8 mouse cellular contexts compared by ENCODE assay signal in the genomic region with DNA sequence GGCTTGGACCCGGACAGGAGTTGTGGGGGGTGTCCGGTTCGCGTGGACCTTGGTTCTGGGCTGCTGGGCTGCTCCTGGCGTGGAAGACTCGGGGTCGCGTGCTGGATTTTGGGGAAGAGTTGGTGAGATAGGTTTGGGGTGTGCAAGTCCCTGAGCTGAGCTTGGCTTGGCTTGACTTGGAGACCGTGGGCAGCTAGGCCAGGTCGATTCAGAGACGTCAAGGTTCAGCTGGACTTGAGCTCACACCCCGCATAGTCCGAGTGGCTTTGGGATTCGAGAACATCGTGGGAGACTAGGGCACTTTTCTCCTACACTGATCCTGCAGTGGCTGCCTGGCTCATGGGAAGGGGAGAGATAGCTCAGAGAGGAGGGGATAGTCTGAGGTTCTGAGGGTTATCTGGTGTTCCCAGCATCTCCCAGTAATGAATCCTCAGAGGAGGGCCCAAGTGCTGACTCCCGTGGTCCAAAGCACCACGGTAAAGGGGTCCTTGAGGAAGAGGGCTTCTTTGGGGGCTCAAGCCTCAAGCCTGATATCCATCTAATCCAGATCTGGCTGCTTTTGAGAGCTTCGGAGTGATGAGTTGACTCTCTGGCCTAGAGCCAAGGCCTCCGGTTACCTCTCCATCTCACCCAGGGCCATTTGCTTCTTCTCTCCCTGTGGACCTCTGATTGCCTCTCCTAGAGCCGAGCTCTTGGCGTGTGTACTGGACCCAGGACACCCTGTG. TPM values are rescaled to one million over a fixed set of nuclear protein-coding genes. Genes with fewer than 3 reads are reported as not detected.
DNase-seq lines count a peak whose midpoint lies in the region; ATAC-seq lines count a peak whose summit lies in the region.

No protein-coding gene starts in this region.

- peak overlapping the region; percentile 68 for H3K4me3 ChIP-seq in kidney, embryonic 14.5 days (ENCODE audit: low read length)
- peak overlapping the region; percentile 77 for H3K4me3 ChIP-seq in forebrain, embryonic 10.5 days
- H3K4me3 ChIP-seq in liver, embryonic 11.5 days (ENCODE audit: low read depth, low read length), result peak overlapping the region; percentile 77

- H3K27me3 ChIP-seq in kidney, embryonic 14.5 days (ENCODE audit: control insufficient read depth, insufficient read depth, low read length), result no peaks in the 10 kb centered on the region
- H3K27me3 ChIP-seq in forebrain, embryonic 10.5 days (ENCODE audit: poor library complexity, severe bottlenecking), result peaks cover 12% of the 10 kb centered on the region
- H3K27me3 ChIP-seq in liver, embryonic 11.5 days (replicated peaks; ENCODE audit: control insufficient read depth, insufficient read depth, low read length), result peaks cover 34% of the 10 kb centered on the region

- no peak for DNase-seq in kidney, adult 11 months
- DNase-seq in adrenal gland, postnatal 36 days, result peak; percentile 68 to 81
- DNase-seq in forebrain, embryonic 10.5 days (ENCODE audit: extremely low spot score, low spot score), result no peak
- DNase-seq in liver, embryonic 11.5 days (ENCODE audit: low spot score), result no peak
- DNase-seq in testis, postnatal 14 days (ENCODE audit: low spot score), result no peak
- DNase-seq in thymus, postnatal 25 days, result no peak
- no peak for DNase-seq in urinary bladder, postnatal 10 days (ENCODE audit: low spot score)

- H3K9me3 ChIP-seq in kidney, embryonic 14.5 days (ENCODE audit: control insufficient read depth, low read length), result no peaks in the 10 kb centered on the region
- no peaks in the 10 kb centered on the region for H3K9me3 ChIP-seq in forebrain, embryonic 10.5 days
- no peaks in the 10 kb centered on the region for H3K9me3 ChIP-seq in liver, embryonic 11.5 days (ENCODE audit: control insufficient read depth, low read length)

- peak overlapping the region; percentile 70 for H3K4me2 ChIP-seq in kidney, embryonic 14.5 days (replicated peaks; ENCODE audit: low read depth, low read length)
- H3K4me2 ChIP-seq in liver, embryonic 11.5 days, result peak overlapping the region; percentile 90

- peaks cover 38% of the 10 kb centered on the region for H3K4me1 ChIP-seq in kidney, embryonic 14.5 days (ENCODE audit: control insufficient read depth, insufficient read depth, low read length)
- peaks cover 64% of the 10 kb centered on the region for H3K4me1 ChIP-seq in forebrain, embryonic 10.5 days
- H3K4me1 ChIP-seq in liver, embryonic 11.5 days (replicated peaks; ENCODE audit: control insufficient read depth, insufficient read depth, low read length), result peaks cover 50% of the 10 kb centered on the region

- H3K27ac ChIP-seq in kidney, embryonic 14.5 days (ENCODE audit: low read depth, low read length), result no peak overlapping the region
- H3K27ac ChIP-seq in forebrain, embryonic 10.5 days, result peak overlapping the region; percentile 87
- H3K27ac ChIP-seq in liver, embryonic 11.5 days (ENCODE audit: low read depth, low read length), result peak overlapping the region; percentile 58

- no peaks in the 10 kb centered on the region for H3K36me3 ChIP-seq in kidney, embryonic 14.5 days (ENCODE audit: control insufficient read depth, insufficient read depth, low read length)
- H3K36me3 ChIP-seq in forebrain, embryonic 10.5 days (replicated peaks), result no peaks in the 10 kb centered on the region
- H3K36me3 ChIP-seq in liver, embryonic 11.5 days (ENCODE audit: control insufficient read depth, insufficient read depth, low read length), result no peaks in the 10 kb centered on the region

- WGBS in kidney, embryonic 14.5 days, result 10% methylated on average over 21 of the region's 21 CpGs
- WGBS in forebrain, embryonic 10.5 days, result 21% methylated on average over 21 of the region's 21 CpGs
- 19% methylated on average over 21 of the region's 21 CpGs for whole genome bisulfite sequencing in liver, embryonic 11.5 days

- peak overlapping the region; percentile 69 for H3K9ac ChIP-seq in kidney, embryonic 14.5 days (ENCODE audit: low read depth, low read length)
- peak overlapping the region; percentile 77 for H3K9ac ChIP-seq in liver, embryonic 11.5 days (ENCODE audit: low read depth, low read length)

- no peak for ATAC-seq in kidney, embryonic 14.5 days (ENCODE audit: low FRiP score, low TSS enrichment)
- ATAC-seq in liver, embryonic 11.5 days (replicated peaks; ENCODE audit: low FRiP score), result peak; percentile 9

RNA-seq across cellular contexts. Expression of a gene that starts 0.6 kb away (rescaled TPM):
- 35.0 and 69.0 TPM in 2 replicates for polyA plus RNA-seq in kidney, embryonic 14.5 days (2014; fragmentation: Nextera tagmentation; extraction: Ambion mirVana)
- total RNA-seq in adrenal gland, postnatal 36 days (2021), result 100 to 1,000 TPM; 256 to 280 TPM
- 27.5 and 28.6 TPM in 2 replicates for polyA plus RNA-seq in forebrain, embryonic 10.5 days (2016; fragmentation: Nextera tagmentation; extraction: Ambion mirVana)
- 51.9 and 61.4 TPM in 2 replicates for polyA plus RNA-seq in liver, embryonic 11.5 days (2014; fragmentation: Nextera tagmentation; extraction: Ambion mirVana)

Comparison
In these comparisons a context has a peak if more than half of its experiments do, and no peak if none do; other contexts are left out.
1. DNase-seq: peak in adrenal gland, postnatal 36 days (2 of 2); none in kidney, adult 11 months (single experiment), forebrain, embryonic 10.5 days (single experiment), liver, embryonic 11.5 days (single experiment), testis, postnatal 14 days (single experiment), thymus, postnatal 25 days (single experiment) and urinary bladder, postnatal 10 days (single experiment).
2. Peak in every context shown above with its lines, with median percentiles within 50 percentile points of each other: H3K4me3 ChIP-seq.